ENCODE assay signal across 16 mouse cellular contexts in genomic region chr1:35372751-35373150, GRCm38 (mm10).
"Had no signal": no experiment of that assay in that cellular context is flagged by ENCODE, and none has a peak within 500 bp of the region (broad histone marks: within the 10 kb centered on the region; RNA-seq: fewer than 3 reads in every experiment).

No protein-coding gene starts in this region.

- H3K4me1 ChIP-seq: neural tube, embryonic 12.5 days; neural tube, embryonic 13.5 days; neural tube, embryonic 15.5 days; stomach, embryonic 15.5 days had no signal

- H3K9me3 ChIP-seq: neural tube, embryonic 12.5 days; neural tube, embryonic 13.5 days; neural tube, embryonic 15.5 days; stomach, embryonic 15.5 days had no signal

- H3K9ac ChIP-seq: neural tube, embryonic 12.5 days; neural tube, embryonic 13.5 days; neural tube, embryonic 15.5 days; stomach, embryonic 15.5 days had no signal

- H3K4me3 ChIP-seq: neural tube, embryonic 12.5 days; neural tube, embryonic 13.5 days; neural tube, embryonic 15.5 days; stomach, embryonic 15.5 days had no signal

- H3K36me3 ChIP-seq: neural tube, embryonic 12.5 days; neural tube, embryonic 13.5 days; neural tube, embryonic 15.5 days; stomach, embryonic 15.5 days had no signal

- DNase-seq: right cerebral cortex, adult 18-20 months; right cerebral cortex, postnatal 14 days; right cerebral cortex, postnatal 25 days; right cerebral cortex, postnatal 4 days; spleen, adult 18-20 months; thymus, adult 18-20 months; thymus, adult 2 months; thymus, postnatal 14 days; thymus, postnatal 25 days; thymus, postnatal 36 days; thymus, postnatal 4 days had no signal

- H3K27ac ChIP-seq: neural tube, embryonic 12.5 days; neural tube, embryonic 13.5 days; neural tube, embryonic 15.5 days; stomach, embryonic 15.5 days; stomach, postnatal 0 days had no signal

- H3K4me2 ChIP-seq: neural tube, embryonic 12.5 days; neural tube, embryonic 13.5 days; neural tube, embryonic 15.5 days; stomach, embryonic 15.5 days had no signal

- H3K27me3 ChIP-seq: neural tube, embryonic 12.5 days; neural tube, embryonic 13.5 days; neural tube, embryonic 15.5 days; stomach, embryonic 15.5 days had no signal
